Mouse (Mus musculus) central nervous system, embryonic 11.5 days (tissue): ENCODE results near the gene Gm9817. TPM values are rescaled to one million over a fixed set of nuclear protein-coding genes. Genes with fewer than 3 reads are reported as not detected.

Experiments used
- polyA plus RNA-seq: library from polyadenylated mRNA; depleted of rRNA; stranded (reverse); fragments of >200 nt; gene quantifications from 2 replicates; pipeline ENCODE4 v1.2.3, GENCODE M21; 2012; rRNA removed

Gene Gm9817
- 0.06 and 0.09 TPM in 2 replicates for polyA plus RNA-seq

GRCm38 (mm10) chr13:45078392-45078791 is at the start of gene Gm9817:
TSS of gene Gm9817 (plus strand) at chr13:45078692.

Other genes starting within 250 kb of the Gm9817 start
- gene Dtnbp1, start 76.5 kb upstream of the Gm9817 start, polyA plus RNA-seq, result 58.5 and 85.8 TPM in 2 replicates